Mouse (Mus musculus): ENCODE data around the gene Tkt. TPM values are rescaled to one million over a fixed set of nuclear protein-coding genes. Genes with fewer than 3 reads are reported as not detected.

Gene Tkt
- total and polyA plus RNA-seq, 3 experiments: 146 to 1,086 (median 550) TPM

DNA sequence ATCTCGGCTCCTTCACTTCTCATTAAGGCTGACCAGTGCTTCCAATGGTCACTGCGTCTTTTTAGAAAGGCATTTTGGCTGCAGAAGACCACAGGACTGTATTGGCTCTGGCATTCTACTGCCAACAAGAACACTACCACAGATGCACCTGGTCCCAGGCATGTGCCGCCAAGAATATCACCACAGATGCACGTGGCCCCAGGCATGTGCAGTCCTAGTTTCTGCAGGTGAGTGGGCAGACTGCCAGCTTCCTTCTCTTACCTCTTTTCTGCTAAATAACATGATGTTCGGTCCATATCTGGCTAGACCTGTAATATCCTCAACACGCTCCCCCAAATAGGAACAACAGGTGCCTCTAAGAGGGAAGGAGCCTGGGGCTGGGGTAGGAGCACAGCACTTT, 60.0 kb downstream of the Tkt start:
- Histone ChIP-seq H3K36me3 (replicated peaks) (peaks cover 88% of the 10 kb centered on the region), H3K4me3 (ENCODE audit: low read depth, low read length) (no peak overlapping the region), H3K9me3 (replicated peaks) (no peaks in the 10 kb centered on the region), H3K4me1 (ENCODE audit: insufficient read depth, low read depth, low read length) (peaks cover 27% of the 10 kb centered on the region), H3K27me3 (ENCODE audit: insufficient read depth, low read length) (no peaks in the 10 kb centered on the region)
- no peak for DNase-seq (ENCODE audit: low spot score)
- no peak for ATAC-seq (ENCODE audit: extremely low read depth, insufficient number of reproducible peaks, low FRiP score, poor library complexity, severe bottlenecking)
- TF ChIP-seq TAL1 (conservative IDR thresholded peaks at IDR 0.05; ENCODE audit: low read depth, low read length) (no peak), GATA1 (IDR thresholded peaks at IDR 0.05; ENCODE audit: borderline replicate concordance, low read length) (no peak), CTCF (IDR thresholded peaks at IDR 0.05; ENCODE audit: low read depth, low read length) (no peak), GATA2 (IDR thresholded peaks at IDR 0.05; ENCODE audit: borderline replicate concordance, low read depth, low read length) (no peak), POLR2AphosphoS5 (IDR thresholded peaks at IDR 0.05; ENCODE audit: insufficient replicate concordance, low read depth, low read length) (no peak)

- DNase-seq (ENCODE audit: low spot score): no peak
- Histone ChIP-seq H3K27me3 (ENCODE audit: insufficient read depth, low read length) (no peaks in the 10 kb centered on the region), H3K9me3 (replicated peaks) (no peaks in the 10 kb centered on the region), H3K4me3 (ENCODE audit: low read depth, low read length) (no peak overlapping the region), H3K36me3 (replicated peaks) (peaks cover 89% of the 10 kb centered on the region), H3K4me1 (ENCODE audit: insufficient read depth, low read depth, low read length) (peaks cover 27% of the 10 kb centered on the region)
- TF ChIP-seq GATA2 (IDR thresholded peaks at IDR 0.05; ENCODE audit: borderline replicate concordance, low read depth, low read length) (no peak), GATA1 (IDR thresholded peaks at IDR 0.05; ENCODE audit: borderline replicate concordance, low read length) (no peak), CTCF (IDR thresholded peaks at IDR 0.05; ENCODE audit: low read depth, low read length) (no peak), TAL1 (conservative IDR thresholded peaks at IDR 0.05; ENCODE audit: low read depth, low read length) (no peak), POLR2AphosphoS5 (IDR thresholded peaks at IDR 0.05; ENCODE audit: insufficient replicate concordance, low read depth, low read length) (no peak)
- ATAC-seq (ENCODE audit: extremely low read depth, insufficient number of reproducible peaks, low FRiP score, poor library complexity, severe bottlenecking): no peak
Observed at GRCm38 (mm10) chr14:30609499-30609898, 61.3 kb downstream of the Tkt start.

GRCm38 (mm10) chr14:30610304-30610703, 62.1 kb downstream of the Tkt start:
- H3K27me3 ChIP-seq (ENCODE audit: insufficient read depth, low read length): no peaks in the 10 kb centered on the region
- no peak for DNase-seq (ENCODE audit: low spot score)
- no peak overlapping the region for H3K4me3 ChIP-seq (ENCODE audit: low read depth, low read length)
- H3K9me3 ChIP-seq (replicated peaks): no peaks in the 10 kb centered on the region
- ATAC-seq (ENCODE audit: extremely low read depth, insufficient number of reproducible peaks, low FRiP score, poor library complexity, severe bottlenecking): no peak
- TF ChIP-seq POLR2AphosphoS5 (IDR thresholded peaks at IDR 0.05; ENCODE audit: insufficient replicate concordance, low read depth, low read length) (no peak), GATA1 (IDR thresholded peaks at IDR 0.05; ENCODE audit: borderline replicate concordance, low read length) (no peak), TAL1 (conservative IDR thresholded peaks at IDR 0.05; ENCODE audit: low read depth, low read length) (no peak), GATA2 (IDR thresholded peaks at IDR 0.05; ENCODE audit: borderline replicate concordance, low read depth, low read length) (no peak), CTCF (IDR thresholded peaks at IDR 0.05; ENCODE audit: low read depth, low read length) (no peak)
- H3K36me3 ChIP-seq (replicated peaks): peaks cover 90% of the 10 kb centered on the region
- H3K4me1 ChIP-seq (ENCODE audit: insufficient read depth, low read depth, low read length): peaks cover 32% of the 10 kb centered on the region

DNA sequence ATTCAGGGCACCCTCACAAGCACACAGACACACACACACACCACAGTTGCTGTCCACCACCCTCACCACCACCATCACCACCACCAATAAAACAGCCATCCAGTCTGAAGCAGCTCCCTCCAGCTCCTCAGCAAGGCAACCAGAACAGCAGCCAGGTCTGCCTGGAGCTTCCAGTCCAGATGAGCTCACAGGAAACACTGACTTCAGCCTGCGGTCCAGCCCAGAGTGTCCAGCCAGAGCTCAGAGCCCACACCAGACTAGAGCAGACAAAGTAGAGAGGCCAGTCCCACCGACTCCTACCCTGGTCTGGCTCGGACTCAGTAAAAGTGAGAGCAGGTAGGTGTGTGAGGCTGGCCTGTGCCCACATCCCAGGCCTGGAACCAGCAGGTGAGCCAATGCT, 62.8 kb downstream of the Tkt start:
- Histone ChIP-seq H3K36me3 (replicated peaks) (peaks cover 88% of the 10 kb centered on the region), H3K4me3 (ENCODE audit: low read depth, low read length) (no peak overlapping the region)
- ATAC-seq (ENCODE audit: extremely low read depth, insufficient number of reproducible peaks, low FRiP score, poor library complexity, severe bottlenecking): no peak

GRCm38 (mm10) chr14:30612523-30612922, 64.4 kb downstream of the Tkt start:
- peak; percentile 46; the same call in 1 of the 2 replicates for ATAC-seq (ENCODE audit: extremely low read depth, insufficient number of reproducible peaks, low FRiP score, poor library complexity, severe bottlenecking)
- peak; percentile 51 for DNase-seq (ENCODE audit: low spot score)
- Histone ChIP-seq H3K4me1 (ENCODE audit: insufficient read depth, low read depth, low read length) (peaks cover 38% of the 10 kb centered on the region), H3K9me3 (replicated peaks) (no peaks in the 10 kb centered on the region), H3K36me3 (replicated peaks) (peaks cover 90% of the 10 kb centered on the region), H3K27me3 (ENCODE audit: insufficient read depth, low read length) (no peaks in the 10 kb centered on the region), H3K4me3 (ENCODE audit: low read depth, low read length) (no peak overlapping the region; the same call in 1 of the 2 replicates)
- TF ChIP-seq GATA1 (IDR thresholded peaks at IDR 0.05; ENCODE audit: borderline replicate concordance, low read length): no peak
- TF ChIP-seq CTCF (IDR thresholded peaks at IDR 0.05; ENCODE audit: low read depth, low read length): peak; percentile 88

More for the DNA sequence above, 62.8 kb downstream of the Tkt start:
- Histone ChIP-seq H3K9me3 (replicated peaks) (no peaks in the 10 kb centered on the region), H3K27me3 (ENCODE audit: insufficient read depth, low read length) (no peaks in the 10 kb centered on the region), H3K4me1 (ENCODE audit: insufficient read depth, low read depth, low read length) (peaks cover 32% of the 10 kb centered on the region)
- no peak for DNase-seq (ENCODE audit: low spot score)
- TF ChIP-seq POLR2AphosphoS5 (IDR thresholded peaks at IDR 0.05; ENCODE audit: insufficient replicate concordance, low read depth, low read length) (no peak), TAL1 (conservative IDR thresholded peaks at IDR 0.05; ENCODE audit: low read depth, low read length) (no peak), CTCF (IDR thresholded peaks at IDR 0.05; ENCODE audit: low read depth, low read length) (no peak), GATA1 (IDR thresholded peaks at IDR 0.05; ENCODE audit: borderline replicate concordance, low read length) (no peak), GATA2 (IDR thresholded peaks at IDR 0.05; ENCODE audit: borderline replicate concordance, low read depth, low read length) (no peak)

- DNase-seq (ENCODE audit: low spot score) (no peak), ATAC-seq (ENCODE audit: extremely low read depth, insufficient number of reproducible peaks, low FRiP score, poor library complexity, severe bottlenecking) (no peak)
- Histone ChIP-seq H3K4me3 (ENCODE audit: low read depth, low read length) (no peak overlapping the region), H3K36me3 (replicated peaks) (peaks cover 88% of the 10 kb centered on the region), H3K4me1 (ENCODE audit: insufficient read depth, low read depth, low read length) (peaks cover 33% of the 10 kb centered on the region), H3K9me3 (replicated peaks) (no peaks in the 10 kb centered on the region), H3K27me3 (ENCODE audit: insufficient read depth, low read length) (no peaks in the 10 kb centered on the region)
- TF ChIP-seq POLR2AphosphoS5 (IDR thresholded peaks at IDR 0.05; ENCODE audit: insufficient replicate concordance, low read depth, low read length) (no peak), GATA1 (IDR thresholded peaks at IDR 0.05; ENCODE audit: borderline replicate concordance, low read length) (no peak), TAL1 (conservative IDR thresholded peaks at IDR 0.05; ENCODE audit: low read depth, low read length) (no peak), GATA2 (IDR thresholded peaks at IDR 0.05; ENCODE audit: borderline replicate concordance, low read depth, low read length) (no peak), CTCF (IDR thresholded peaks at IDR 0.05; ENCODE audit: low read depth, low read length) (no peak)
Observed at GRCm38 (mm10) chr14:30612962-30613715, 65.0 kb downstream of the Tkt start.

Measured in G1E (cell line).